ENCODE assay signal across 33 mouse cellular contexts in the genomic region with DNA sequence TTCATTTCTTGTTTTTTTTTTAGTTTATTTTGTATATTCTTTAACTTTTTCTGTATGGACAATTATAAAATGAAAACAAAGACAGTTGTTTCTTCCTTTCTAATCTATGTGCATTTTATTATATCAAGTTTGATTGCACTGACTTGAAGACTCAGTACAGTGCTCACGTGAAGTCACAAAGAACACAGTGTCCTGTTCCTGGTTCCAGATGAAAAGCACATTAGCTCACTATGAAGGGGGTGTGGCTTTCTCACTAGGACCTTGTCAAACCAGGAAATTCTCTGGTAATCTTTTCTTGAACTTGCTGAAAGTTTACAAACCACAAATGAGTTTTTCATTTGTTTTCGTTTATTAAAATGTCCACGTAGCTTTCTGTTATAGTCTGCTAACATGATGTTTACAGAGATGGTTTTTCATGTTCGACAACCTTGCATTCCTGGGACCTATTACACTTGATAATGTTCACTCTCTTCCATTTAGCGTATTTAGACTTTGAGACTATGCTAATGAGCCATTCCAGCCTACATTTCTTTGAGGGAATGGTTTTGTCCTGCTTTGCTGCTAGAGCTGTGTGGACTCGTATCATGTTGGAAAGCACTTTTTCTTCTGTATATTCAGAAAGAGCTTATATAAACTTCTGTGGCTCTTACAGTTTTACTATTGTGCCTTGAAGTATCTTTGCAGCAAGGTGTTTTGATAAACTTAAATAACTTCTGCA. TPM values are rescaled to one million over a fixed set of nuclear protein-coding genes. Genes with fewer than 3 reads are reported as not detected.
DNase-seq lines count a peak whose midpoint lies in the region; ATAC-seq and TF ChIP-seq lines count a peak whose summit lies in the region.
"Had no signal": no experiment of that assay in that cellular context is flagged by ENCODE, and none has a peak within 500 bp of the region (broad histone marks: within the 10 kb centered on the region; RNA-seq: fewer than 3 reads in every experiment).

No protein-coding gene starts in this region.

- DNase-seq in kidney, adult 8-10 months: peak; percentile 9 to 64
- no peak for DNase-seq in kidney, postnatal 10 days
- peak; percentile 68 to 76 for DNase-seq in kidney, postnatal 36 days
- DNase-seq in midbrain, embryonic 10.5 days (ENCODE audit: low spot score): no peak
- no peak for DNase-seq in yolk sac, embryonic 10.5 days (ENCODE audit: low spot score)
- DNase-seq: adrenal gland, adult 2 months; adrenal gland, postnatal 36 days; cerebellum, adult 18-20 months; cerebellum, postnatal 10 days; gastrocnemius, adult 2 months; gastrocnemius, postnatal 36 days; heart, adult 18-20 months; heart, postnatal 36 days; lung, embryonic 14.5 days; lung, postnatal 14 days; retina, postnatal 1 day; right cerebral cortex, postnatal 14 days had no signal

- H3K4me3 ChIP-seq in kidney, embryonic 14.5 days (ENCODE audit: low read length): no peak overlapping the region
- H3K4me3 ChIP-seq in intestine, postnatal 0 days (ENCODE audit: low read depth, low read length): no peak overlapping the region
- H3K4me3 ChIP-seq in midbrain, embryonic 10.5 days: no peak overlapping the region
- H3K4me3 ChIP-seq: embryonic facial prominence, embryonic 10.5 days; embryonic facial prominence, embryonic 15.5 days; forebrain, embryonic 13.5 days; gastrocnemius, adult 2 months; hindbrain, embryonic 12.5 days; left cerebral cortex, adult 2 months; limb, embryonic 12.5 days; liver, embryonic 15.5 days; midbrain, embryonic 15.5 days; neural tube, embryonic 15.5 days had no signal

- WGBS in kidney, embryonic 14.5 days: 80% methylated on average over 6 of the region's 6 CpGs
- WGBS in intestine, postnatal 0 days: 32% methylated on average over 6 of the region's 6 CpGs
- 86% methylated on average over 6 of the region's 6 CpGs for WGBS in midbrain, embryonic 10.5 days

- no peak for ATAC-seq in kidney, embryonic 14.5 days (ENCODE audit: low FRiP score, low TSS enrichment)
- peak; percentile 94 for ATAC-seq in intestine, postnatal 0 days
- ATAC-seq in erythroblast, adult 5-6 weeks (replicated peaks; ENCODE audit: low FRiP score, poor library complexity, severe bottlenecking): no peak
- ATAC-seq: activated CD4-positive, CD25-positive, alpha-beta regulatory T cell, adult 4 months; forebrain, embryonic 13.5 days; midbrain, embryonic 15.5 days had no signal

- TF ChIP-seq CTCF in intestine, postnatal 0 days (IDR thresholded peaks at IDR 0.05; ENCODE audit: low read depth): no peak

- no peaks in the 10 kb centered on the region for H3K4me1 ChIP-seq in kidney, embryonic 14.5 days (ENCODE audit: control insufficient read depth, insufficient read depth, low read length)
- no peaks in the 10 kb centered on the region for H3K4me1 ChIP-seq in intestine, postnatal 0 days (replicated peaks; ENCODE audit: control insufficient read depth, insufficient read depth, low read length)
- H3K4me1 ChIP-seq in midbrain, embryonic 10.5 days: 0 out of 2 replicates have a peak, but pooled peaks cover 2% of the 10 kb centered on the region
- H3K4me1 ChIP-seq: embryonic facial prominence, embryonic 10.5 days; forebrain, embryonic 13.5 days; hindbrain, embryonic 12.5 days; limb, embryonic 12.5 days; liver, embryonic 15.5 days; neural tube, embryonic 15.5 days had no signal

- no peak overlapping the region for H3K27ac ChIP-seq in kidney, embryonic 14.5 days (ENCODE audit: low read depth, low read length)
- H3K27ac ChIP-seq in intestine, postnatal 0 days (ENCODE audit: low read depth, low read length): peak overlapping the region; percentile 72
- H3K27ac ChIP-seq in midbrain, embryonic 10.5 days (replicated peaks): no peak overlapping the region
- H3K27ac ChIP-seq: embryonic facial prominence, embryonic 10.5 days; embryonic facial prominence, embryonic 15.5 days; forebrain, embryonic 13.5 days; gastrocnemius, adult 2 months; hindbrain, embryonic 12.5 days; left cerebral cortex, adult 2 months; limb, embryonic 12.5 days; liver, embryonic 15.5 days; midbrain, embryonic 15.5 days; neural tube, embryonic 15.5 days had no signal

- H3K36me3 ChIP-seq in kidney, embryonic 14.5 days (ENCODE audit: control insufficient read depth, insufficient read depth, low read length): no peaks in the 10 kb centered on the region
- H3K36me3 ChIP-seq in intestine, postnatal 0 days (ENCODE audit: control insufficient read depth, insufficient read depth): no peaks in the 10 kb centered on the region
- H3K36me3 ChIP-seq in midbrain, embryonic 10.5 days: no peaks in the 10 kb centered on the region
- H3K36me3 ChIP-seq: embryonic facial prominence, embryonic 10.5 days; embryonic facial prominence, embryonic 15.5 days; hindbrain, embryonic 12.5 days; limb, embryonic 12.5 days; liver, embryonic 15.5 days; midbrain, embryonic 15.5 days; neural tube, embryonic 15.5 days had no signal

- H3K4me2 ChIP-seq in kidney, embryonic 14.5 days (replicated peaks; ENCODE audit: low read depth, low read length): no peak overlapping the region
- peak overlapping the region; percentile 6 for H3K4me2 ChIP-seq in intestine, postnatal 0 days (replicated peaks; ENCODE audit: low read depth)
- H3K4me2 ChIP-seq: embryonic facial prominence, embryonic 15.5 days; forebrain, embryonic 13.5 days; heart, embryonic 11.5 days; hindbrain, embryonic 12.5 days; limb, embryonic 12.5 days; liver, embryonic 15.5 days; lung, embryonic 14.5 days; midbrain, embryonic 15.5 days; neural tube, embryonic 15.5 days had no signal

- H3K9me3 ChIP-seq in kidney, embryonic 14.5 days (ENCODE audit: control insufficient read depth, low read length): no peaks in the 10 kb centered on the region
- no peaks in the 10 kb centered on the region for H3K9me3 ChIP-seq in intestine, postnatal 0 days (ENCODE audit: control insufficient read depth)
- no peaks in the 10 kb centered on the region for H3K9me3 ChIP-seq in midbrain, embryonic 10.5 days (replicated peaks)
- H3K9me3 ChIP-seq: embryonic facial prominence, embryonic 10.5 days; embryonic facial prominence, embryonic 15.5 days; forebrain, embryonic 13.5 days; hindbrain, embryonic 12.5 days; limb, embryonic 12.5 days; liver, embryonic 15.5 days; midbrain, embryonic 15.5 days; neural tube, embryonic 15.5 days had no signal

- H3K27me3 ChIP-seq in kidney, embryonic 14.5 days (ENCODE audit: control insufficient read depth, insufficient read depth, low read length): no peaks in the 10 kb centered on the region
- H3K27me3 ChIP-seq in intestine, postnatal 0 days (replicated peaks; ENCODE audit: control insufficient read depth, insufficient read depth, low read length): no peaks in the 10 kb centered on the region
- H3K27me3 ChIP-seq in midbrain, embryonic 10.5 days (ENCODE audit: low read depth, poor library complexity, severe bottlenecking): no peaks in the 10 kb centered on the region
- H3K27me3 ChIP-seq: embryonic facial prominence, embryonic 15.5 days; forebrain, embryonic 13.5 days; hindbrain, embryonic 12.5 days; limb, embryonic 12.5 days; liver, embryonic 15.5 days; midbrain, embryonic 15.5 days; neural tube, embryonic 15.5 days had no signal

- no peak overlapping the region for H3K9ac ChIP-seq in kidney, embryonic 14.5 days (ENCODE audit: low read depth, low read length)
- H3K9ac ChIP-seq in intestine, postnatal 0 days (ENCODE audit: low read depth, low read length): no peak overlapping the region
- H3K9ac ChIP-seq: embryonic facial prominence, embryonic 15.5 days; forebrain, embryonic 13.5 days; hindbrain, embryonic 12.5 days; limb, embryonic 12.5 days; liver, embryonic 15.5 days; lung, embryonic 14.5 days; midbrain, embryonic 15.5 days; neural tube, embryonic 15.5 days had no signal

RNA-seq across cellular contexts. Expression of gene Alkal2, which starts 28.5 kb away (rescaled TPM):
- polyA plus RNA-seq in kidney, embryonic 14.5 days (2014; fragmentation: Nextera tagmentation; extraction: Ambion mirVana): 0.15 and 0.27 TPM in 2 replicates
- polyA plus RNA-seq in intestine, postnatal 0 days (2015; fragmentation: Nextera tagmentation; extraction: Ambion mirVana): 0.47 and 1.5 TPM in 2 replicates
- not detected in 2 replicates for total RNA-seq in erythroblast, adult 5-6 weeks (2015; ENCODE audit: low replicate concordance)
- not detected in 2 replicates for total RNA-seq in erythroblast, adult 5-6 weeks (2017; ENCODE audit: low replicate concordance)
- polyA plus RNA-seq in midbrain, embryonic 10.5 days (2016; fragmentation: Nextera tagmentation; extraction: Ambion mirVana): 0.25 and 0.38 TPM in 2 replicates
- total RNA-seq: common myeloid progenitor, adult 5-6 weeks; liver, adult 2 months had no signal
- polyA plus RNA-seq: activated CD4-positive, CD25-positive, alpha-beta regulatory T cell, adult 4 months; liver, adult 2 months; liver, embryonic 15.5 days had no signal

RNA-seq across cellular contexts. Expression of gene Acp1, which starts 55.8 kb away (rescaled TPM):
- 216 and 230 TPM in 2 replicates for polyA plus RNA-seq in kidney, embryonic 14.5 days (2014; fragmentation: Nextera tagmentation; extraction: Ambion mirVana)
- polyA plus RNA-seq in intestine, postnatal 0 days (2015; fragmentation: Nextera tagmentation; extraction: Ambion mirVana): 94.1 and 108 TPM in 2 replicates
- total RNA-seq in erythroblast, adult 5-6 weeks (2015; ENCODE audit: low replicate concordance): 89.7 and 118 TPM in 2 replicates
- 157 and 168 TPM in 2 replicates for total RNA-seq in erythroblast, adult 5-6 weeks (2017; ENCODE audit: low replicate concordance)
- 227 and 241 TPM in 2 replicates for polyA plus RNA-seq in midbrain, embryonic 10.5 days (2016; fragmentation: Nextera tagmentation; extraction: Ambion mirVana)

RNA-seq across cellular contexts. Expression of gene Sh3yl1, which starts 55.9 kb away (rescaled TPM):
- polyA plus RNA-seq in kidney, embryonic 14.5 days (2014; fragmentation: Nextera tagmentation; extraction: Ambion mirVana): 22.9 and 23.0 TPM in 2 replicates
- polyA plus RNA-seq in intestine, postnatal 0 days (2015; fragmentation: Nextera tagmentation; extraction: Ambion mirVana): 33.3 and 34.2 TPM in 2 replicates
- 36.7 and 76.9 TPM in 2 replicates for total RNA-seq in erythroblast, adult 5-6 weeks (2015; ENCODE audit: low replicate concordance)
- total RNA-seq in erythroblast, adult 5-6 weeks (2017; ENCODE audit: low replicate concordance): 56.0 and 76.3 TPM in 2 replicates
- 15.6 and 18.9 TPM in 2 replicates for polyA plus RNA-seq in midbrain, embryonic 10.5 days (2016; fragmentation: Nextera tagmentation; extraction: Ambion mirVana)

Comparison
In these comparisons a context has a peak if more than half of its experiments do, and no peak if none do; other contexts are left out.
1. DNase-seq: peak in kidney, adult 8-10 months (2 of 2) and kidney, postnatal 36 days (2 of 2); none in kidney, postnatal 10 days (single experiment), midbrain, embryonic 10.5 days (single experiment) and yolk sac, embryonic 10.5 days (single experiment).